Mouse (Mus musculus) layer of hippocampus, postnatal 10 days (tissue): ENCODE data around the gene Aar2. TPM values are rescaled to one million over a fixed set of nuclear protein-coding genes. Genes with fewer than 3 reads are reported as not detected.

ENCODE experiments used
- DNase-seq, 2 experiments: peaks; one replicate each; pipeline ENCODE4 v3.0.0; 2021; ENCODE audit warnings: low spot score in 2 of 2
- total RNA-seq, 2 experiments: library from RNA; stranded (reverse); gene quantifications; 2 replicates each; pipeline ENCODE4 v1.2.3; 2021

Aar2 gene
- total RNA-seq, 2 experiments from 2014 or later: 30.4 to 33.5 TPM

GRCm38 (mm10) chr2:156566512-156566911, 19.1 kb downstream of the Aar2 start:
- DNase-seq: no peak

GRCm38 (mm10) chr2:156568647-156569046, 21.3 kb downstream of the Aar2 start:
- DNase-seq: no peak

GRCm38 (mm10) chr2:156569261-156569660, 21.9 kb downstream of the Aar2 start:
- no peak for DNase-seq

- no peak for DNase-seq
These were observed 24.1 kb downstream of the Aar2 start for GRCm38 (mm10) chr2:156571521-156571920.

- DNase-seq: no peak
These were observed 29.6 kb downstream of the Aar2 start for GRCm38 (mm10) chr2:156576850-156577587.

- no peak for DNase-seq
These were observed 33.1 kb downstream of the Aar2 start for GRCm38 (mm10) chr2:156580507-156580906.

- DNase-seq: peak; percentile 67 to 78
These were observed 33.9 kb downstream of the Aar2 start for GRCm38 (mm10) chr2:156581244-156581643.

GRCm38 (mm10) chr2:156582887-156583286, 35.5 kb downstream of the Aar2 start:
- DNase-seq: no peak

- DNase-seq: peak in 1 of 2 experiments; percentile 42
These were observed 36.9 kb downstream of the Aar2 start for GRCm38 (mm10) chr2:156584154-156584796.

- peak; percentile 40 to 50 for DNase-seq
These were observed 37.5 kb downstream of the Aar2 start for GRCm38 (mm10) chr2:156584797-156585471.

- no peak for DNase-seq
These were observed 42.1 kb downstream of the Aar2 start for GRCm38 (mm10) chr2:156589481-156589880.

GRCm38 (mm10) chr2:156594987-156595490, 47.7 kb downstream of the Aar2 start:
- DNase-seq: no peak

GRCm38 (mm10) chr2:156602581-156602980, 55.2 kb downstream of the Aar2 start:
- DNase-seq: no peak

- DNase-seq: no peak
These were observed 56.3 kb downstream of the Aar2 start for GRCm38 (mm10) chr2:156603671-156604070.

GRCm38 (mm10) chr2:156605144-156605543, 57.8 kb downstream of the Aar2 start:
- DNase-seq: no peak

GRCm38 (mm10) chr2:156605971-156606370, 58.6 kb downstream of the Aar2 start:
- no peak for DNase-seq

- DNase-seq: peak; percentile 67 to 81
These were observed 65.7 kb downstream of the Aar2 start for GRCm38 (mm10) chr2:156613081-156613540.

- peak in 1 of 2 experiments; percentile 45 for DNase-seq
These were observed 66.3 kb downstream of the Aar2 start, which contains the start of gene Dlgap4 for GRCm38 (mm10) chr2:156613541-156614257. Gene Dlgap4, plus strand, starts transcription at chr2:156613705.

GRCm38 (mm10) chr2:156614258-156614556, 66.8 kb downstream of the Aar2 start:
- DNase-seq: peak; percentile 38 to 52

GRCm38 (mm10) chr2:156614661-156615654, 67.6 kb downstream of the Aar2 start:
- DNase-seq: peak; percentile 28 to 48
